Mouse (Mus musculus): ENCODE data around the gene Apobec2. TPM values are rescaled to one million over a fixed set of nuclear protein-coding genes. Genes with fewer than 3 reads are reported as not detected.

Apobec2 gene
- total RNA-seq, 2 experiments from 2014 or later, result 0.20 TPM; not detected in 1

DNA sequence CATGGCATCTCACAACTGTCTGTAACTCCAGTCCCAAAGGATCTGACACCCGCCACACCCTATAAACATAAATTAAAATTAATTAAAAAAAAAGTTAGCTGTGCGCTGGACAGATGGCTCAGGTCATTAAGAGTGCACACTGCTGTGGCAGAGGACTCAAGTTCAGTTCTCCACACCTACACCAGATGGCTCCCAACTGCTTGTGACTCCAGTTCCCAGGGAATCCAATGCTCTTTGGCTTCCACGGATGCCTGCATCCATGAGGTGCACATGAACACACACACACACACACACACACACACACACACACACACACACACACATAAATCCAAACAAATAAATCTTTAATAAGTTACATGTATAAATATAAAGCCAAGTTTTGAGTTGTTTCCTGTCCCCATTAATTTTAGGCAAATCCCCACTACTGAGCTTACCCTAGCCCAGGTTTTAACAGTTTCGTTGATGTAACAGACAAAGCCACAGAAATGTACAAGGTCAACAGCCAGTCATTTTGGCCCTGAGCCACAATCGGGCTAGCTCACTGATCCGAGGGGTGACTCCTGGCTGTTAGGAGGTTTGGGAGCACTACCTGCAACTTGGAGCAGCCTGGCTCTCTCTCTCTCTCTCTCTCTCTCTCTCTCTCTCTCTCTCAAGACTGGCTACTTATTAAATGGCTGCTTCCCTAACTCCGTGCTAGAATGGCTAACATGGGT is 10.2 kb upstream of the Apobec2 start:
- DNase-seq (ENCODE audit: extremely low spot score in 1 of 2, low spot score in 1 of 2), result no peak

DNA sequence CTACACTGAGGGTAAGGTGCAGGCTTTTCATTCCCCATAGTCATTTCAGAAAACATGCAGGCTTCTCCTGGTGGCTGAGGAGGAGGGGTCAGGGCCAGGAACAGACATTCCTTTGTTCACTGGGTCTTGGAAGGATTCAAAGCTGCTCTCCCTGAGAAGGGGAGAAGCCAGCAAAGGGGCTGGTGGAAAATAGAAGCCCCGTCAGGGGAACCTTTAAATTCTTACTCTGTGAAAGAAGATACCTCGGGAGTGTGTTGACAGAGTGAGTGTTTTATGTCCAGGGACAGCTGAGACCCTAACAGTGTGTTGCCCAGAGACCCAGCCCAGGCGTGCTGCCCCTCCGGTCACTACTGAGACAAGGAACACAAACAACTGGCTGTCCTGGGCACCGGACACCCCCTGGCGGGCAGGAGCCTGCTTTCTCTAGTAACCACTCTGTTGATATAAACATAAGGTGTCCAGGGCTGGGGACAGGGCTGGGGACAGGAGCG is 4.7 kb upstream of the Apobec2 start:
- no peak for DNase-seq (ENCODE audit: extremely low spot score in 1 of 2, low spot score in 1 of 2)

DNA sequence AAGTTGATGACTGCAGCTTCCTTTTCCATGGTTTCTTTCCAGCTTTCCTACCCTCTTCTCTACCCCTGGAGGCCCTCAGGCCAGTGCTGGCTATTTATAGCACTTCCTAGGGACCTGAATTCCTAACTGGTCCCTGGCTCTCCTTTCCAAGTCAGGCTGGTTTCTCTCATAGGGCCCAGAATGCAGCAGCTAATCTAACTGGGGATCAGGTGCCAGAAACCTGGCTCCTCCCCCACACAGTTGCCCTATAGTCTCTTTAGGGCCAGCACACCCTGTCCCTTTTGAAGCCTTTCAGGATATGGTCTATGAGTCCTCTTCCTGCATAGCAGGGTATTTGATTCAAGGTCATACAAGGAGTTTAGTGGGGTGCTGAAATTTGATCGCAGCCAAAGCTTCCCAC is 3.8 kb upstream of the Apobec2 start:
- no peak for DNase-seq (ENCODE audit: extremely low spot score in 1 of 2, low spot score in 1 of 2)

DNA sequence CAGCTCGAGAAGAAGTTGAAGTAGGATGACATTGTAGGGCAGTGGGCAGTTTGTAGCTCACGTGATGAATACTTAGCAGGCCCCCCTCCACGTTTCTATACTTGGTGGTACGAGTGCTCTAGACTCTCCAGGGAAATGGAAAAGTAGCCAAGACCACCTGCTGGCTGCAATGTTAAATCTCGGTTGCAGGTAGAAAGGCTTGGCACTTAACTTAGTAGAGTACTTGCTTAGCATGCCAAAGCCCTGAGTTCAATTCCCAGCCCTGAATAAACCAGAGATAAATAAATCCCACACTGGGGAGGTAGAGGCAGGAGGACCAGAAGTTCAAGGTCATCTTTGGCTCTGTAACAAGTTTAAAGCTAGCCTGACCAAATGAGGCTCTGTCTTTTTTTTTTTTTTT is 1.7 kb upstream of the Apobec2 start:
- DNase-seq (ENCODE audit: extremely low spot score in 1 of 2, low spot score in 1 of 2), result no peak

DNA sequence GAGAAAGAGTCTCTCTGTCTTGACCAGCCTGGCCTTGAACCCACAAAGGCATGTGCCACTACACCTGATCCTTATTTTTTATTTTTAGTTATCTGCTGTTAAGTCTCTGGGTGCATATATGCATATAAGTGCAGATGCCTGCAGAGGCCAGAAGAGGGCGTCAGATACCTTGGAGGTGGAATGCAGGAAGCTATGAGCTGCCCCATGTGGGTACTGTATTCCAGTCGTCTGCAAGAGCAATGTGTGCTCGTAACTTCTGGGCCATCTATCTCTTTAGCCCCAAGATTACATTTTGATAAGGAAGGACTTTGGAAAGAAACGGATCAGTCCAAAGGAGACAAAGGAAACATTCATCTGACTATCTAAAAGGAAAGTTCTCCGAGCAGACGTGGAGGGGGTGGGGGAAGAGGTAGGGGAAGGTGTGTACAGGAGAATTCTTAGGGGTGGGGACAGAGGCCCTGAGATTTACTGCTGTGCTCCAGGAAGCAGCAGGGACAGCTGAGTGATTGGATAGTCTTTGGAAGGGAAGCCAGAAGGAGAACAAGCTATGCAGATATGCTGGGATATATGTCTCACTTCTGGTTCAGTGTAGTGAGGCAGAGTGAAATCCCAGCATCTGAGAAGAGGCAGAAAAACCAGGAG is 1.1 kb upstream of the Apobec2 start:
- DNase-seq (ENCODE audit: extremely low spot score in 1 of 2, low spot score in 1 of 2), result no peak

DNA sequence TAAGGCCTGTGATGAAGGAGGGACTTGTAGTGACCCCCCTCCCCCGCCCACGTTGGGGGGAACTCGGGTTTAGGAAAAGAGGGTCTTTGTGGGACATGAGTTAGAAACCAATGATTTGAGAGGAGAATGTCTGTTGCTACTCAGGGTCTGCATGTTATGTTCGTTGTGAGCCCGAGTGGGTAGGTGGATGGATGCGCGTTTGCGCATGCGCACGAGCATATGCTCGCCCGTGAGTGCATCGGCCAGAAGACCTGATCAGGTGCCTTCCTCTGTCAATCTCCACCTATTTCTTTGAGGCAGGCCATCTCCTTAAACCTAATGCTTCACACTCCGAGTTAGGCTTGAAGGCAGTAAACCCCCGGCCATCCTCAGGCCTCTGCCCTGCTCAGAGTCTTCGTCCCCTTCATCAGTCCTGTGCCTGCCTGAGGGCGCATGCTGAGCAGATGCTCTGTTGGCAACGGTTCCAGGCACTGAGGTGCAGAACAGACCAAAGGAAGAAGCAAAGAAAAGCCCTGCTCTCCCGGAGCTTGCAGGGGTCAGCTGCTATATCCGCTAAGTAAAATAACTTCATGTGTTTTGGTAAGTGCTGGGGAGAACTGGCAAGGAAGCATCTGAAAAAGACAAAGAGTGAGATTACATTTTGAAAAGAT is 401 bp upstream of the Apobec2 start:
- no peak for DNase-seq (ENCODE audit: extremely low spot score in 1 of 2, low spot score in 1 of 2)

DNA sequence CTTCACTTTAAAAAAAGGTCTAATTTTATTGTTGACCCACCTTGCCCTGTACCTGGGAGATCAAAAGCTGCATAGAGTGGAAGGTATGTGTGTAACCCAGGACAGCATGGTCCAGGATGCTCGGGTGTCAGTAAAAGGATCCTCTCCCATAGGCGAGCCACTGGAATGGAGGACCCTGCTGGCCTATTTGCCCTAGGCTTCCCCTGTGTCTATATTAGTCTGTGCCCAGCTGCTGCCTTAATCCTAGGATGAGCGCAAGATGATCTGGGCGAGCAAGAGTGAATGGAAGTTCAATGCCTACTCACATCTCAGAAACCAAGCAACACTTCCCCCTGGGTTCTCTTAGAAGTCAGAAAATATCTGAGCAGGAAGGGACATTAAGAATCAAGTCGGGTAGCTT is 1.7 kb downstream of the Apobec2 start:
- no peak for DNase-seq (ENCODE audit: extremely low spot score in 1 of 2, low spot score in 1 of 2)

DNA sequence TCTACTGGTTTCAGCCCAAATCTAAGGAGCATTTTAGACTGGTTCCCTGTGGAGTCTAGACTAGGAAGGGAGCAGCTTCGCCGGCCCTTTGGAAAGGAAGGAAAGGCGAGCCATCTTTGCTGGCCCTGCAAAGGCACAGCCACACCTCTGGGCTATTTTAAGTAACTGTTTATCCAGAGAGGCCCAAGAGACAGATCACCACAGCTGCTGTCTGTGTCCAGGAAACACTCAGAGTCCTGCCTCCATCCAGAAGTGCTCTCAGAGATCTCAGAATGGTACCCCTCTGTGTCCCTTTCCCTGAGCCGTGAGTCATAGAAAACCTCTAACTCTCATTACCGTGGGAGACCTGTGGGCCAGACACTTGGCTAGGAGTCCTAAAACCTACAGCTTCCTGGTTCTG is 2.3 kb downstream of the Apobec2 start:
- DNase-seq (ENCODE audit: extremely low spot score in 1 of 2, low spot score in 1 of 2), result no peak

DNA sequence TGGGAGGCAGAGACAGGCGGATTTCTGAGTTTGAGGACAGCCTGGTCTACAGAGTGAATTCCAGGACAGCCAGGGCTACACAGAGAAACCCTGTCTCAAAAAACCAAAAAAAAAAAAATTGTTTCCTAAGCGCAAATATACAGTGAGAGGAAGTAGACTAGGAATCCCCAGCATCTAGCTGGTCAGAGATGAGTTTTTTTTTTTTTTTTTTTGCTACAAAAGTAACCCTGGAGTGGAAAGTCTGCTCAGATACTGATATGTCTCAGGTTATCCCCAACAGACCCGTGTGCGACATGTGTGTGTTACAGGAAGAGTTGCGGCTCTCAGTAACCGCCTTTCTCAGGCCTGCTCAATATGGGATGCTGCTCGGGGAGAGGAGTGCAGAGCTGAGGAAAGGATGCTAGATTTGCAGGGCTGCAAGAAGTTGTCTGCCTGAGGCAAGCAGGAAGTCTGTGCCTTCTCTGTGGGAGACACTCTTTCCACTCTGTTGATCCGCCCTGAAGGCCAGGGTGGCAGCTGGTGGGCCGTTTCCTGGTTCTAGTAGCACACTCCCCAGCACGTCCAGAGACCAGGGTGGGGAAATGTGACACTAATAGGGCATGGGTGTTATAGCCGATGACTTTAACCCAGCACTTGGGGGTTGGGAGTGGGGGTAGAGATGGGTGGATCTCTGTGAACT is 4.7 kb downstream of the Apobec2 start:
- no peak for DNase-seq (ENCODE audit: extremely low spot score in 1 of 2, low spot score in 1 of 2)

DNA sequence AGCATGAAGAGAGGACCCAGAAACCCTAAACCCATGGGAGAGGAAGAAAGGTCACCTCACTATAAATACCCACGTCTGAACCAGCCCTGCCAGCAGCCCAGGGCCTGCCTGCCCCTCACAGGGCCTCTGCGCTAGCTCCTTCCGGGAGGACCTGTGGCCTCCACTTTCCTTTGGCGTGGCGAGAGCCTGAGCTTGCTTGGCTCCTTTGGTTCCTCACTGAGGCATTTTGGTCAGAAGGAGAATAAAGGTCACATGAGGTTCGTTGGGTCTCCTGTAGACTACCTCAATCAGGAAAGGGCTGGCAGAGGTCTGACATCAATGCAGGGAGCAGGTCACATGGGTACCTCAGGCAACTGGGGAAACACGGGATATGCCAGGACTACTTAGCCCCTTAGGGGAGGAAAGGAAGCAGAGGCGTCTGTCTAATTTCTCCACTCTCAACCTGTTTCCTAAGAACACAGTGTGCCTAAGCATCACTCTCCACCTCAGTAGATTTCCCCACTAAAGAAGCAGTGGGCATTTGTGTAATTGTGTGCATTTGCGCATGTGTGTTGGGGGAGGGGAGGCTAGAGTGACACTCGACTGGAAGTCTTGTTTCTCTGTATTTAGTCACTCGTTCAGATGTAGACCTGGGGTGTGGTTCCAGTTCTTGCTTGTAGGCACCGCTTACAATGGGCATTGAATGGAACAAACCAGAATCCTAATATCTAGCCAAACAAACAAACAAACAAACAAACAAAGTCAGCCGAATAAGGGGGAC is 5.6 kb downstream of the Apobec2 start:
- no peak for DNase-seq (ENCODE audit: extremely low spot score in 1 of 2, low spot score in 1 of 2)

DNA sequence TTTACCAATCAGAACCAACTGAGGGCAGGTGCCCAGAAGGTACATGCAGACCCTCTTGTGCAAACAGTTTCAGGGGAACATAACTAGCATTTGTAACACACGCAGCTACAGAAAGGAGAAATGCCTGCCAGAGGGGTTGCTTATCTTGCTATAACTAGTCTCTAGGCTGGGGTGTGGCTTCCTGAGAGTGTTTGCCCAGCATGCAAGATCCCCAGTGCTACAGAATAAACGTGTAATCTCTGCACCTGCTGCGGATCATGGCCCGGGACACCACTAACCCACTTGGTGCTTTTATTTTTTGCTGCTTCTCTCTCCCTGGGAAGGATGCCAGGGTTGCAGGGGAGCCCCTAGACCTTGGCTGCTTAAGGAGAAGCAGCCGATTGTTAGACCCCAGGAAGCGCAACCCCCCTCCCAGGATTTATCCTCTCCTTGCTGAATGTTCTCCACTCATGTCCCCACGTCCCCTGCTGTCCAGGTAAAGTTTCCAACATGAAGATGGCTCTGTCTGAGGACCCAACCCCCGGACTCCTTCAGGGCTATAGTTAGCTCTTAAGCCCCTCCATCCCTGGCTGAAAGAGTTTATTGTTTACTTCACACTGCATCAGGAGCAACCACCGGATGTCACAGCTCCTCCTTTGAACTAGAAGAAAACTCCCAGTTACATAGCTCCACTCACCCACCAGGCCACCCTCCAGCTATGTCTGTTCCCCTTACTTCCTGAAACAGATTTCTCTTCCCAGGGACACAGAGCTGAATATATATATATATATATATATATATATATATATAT is 6.7 kb downstream of the Apobec2 start:
- DNase-seq (ENCODE audit: extremely low spot score in 1 of 2, low spot score in 1 of 2), result no peak

DNA sequence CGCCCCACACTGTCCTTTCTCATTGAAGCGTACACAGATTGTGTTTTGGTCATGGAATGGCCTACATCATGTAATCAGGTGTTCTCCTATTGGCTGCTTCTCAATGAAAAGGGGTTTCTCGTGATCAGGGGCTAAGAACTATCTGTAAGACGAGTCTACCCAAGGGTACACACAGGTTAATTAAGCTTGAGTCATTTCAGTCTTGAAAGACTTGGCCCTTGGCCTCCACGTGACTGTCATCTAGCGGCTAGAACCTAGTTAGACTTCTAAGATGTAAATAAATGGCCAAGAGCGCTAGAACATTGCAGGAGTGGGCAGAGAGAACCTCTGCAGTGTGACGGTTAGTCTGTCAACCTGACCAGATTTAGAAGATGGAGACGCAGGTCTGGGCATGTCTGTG is 8.5 kb downstream of the Apobec2 start:
- DNase-seq (ENCODE audit: extremely low spot score in 1 of 2, low spot score in 1 of 2), result no peak

DNA sequence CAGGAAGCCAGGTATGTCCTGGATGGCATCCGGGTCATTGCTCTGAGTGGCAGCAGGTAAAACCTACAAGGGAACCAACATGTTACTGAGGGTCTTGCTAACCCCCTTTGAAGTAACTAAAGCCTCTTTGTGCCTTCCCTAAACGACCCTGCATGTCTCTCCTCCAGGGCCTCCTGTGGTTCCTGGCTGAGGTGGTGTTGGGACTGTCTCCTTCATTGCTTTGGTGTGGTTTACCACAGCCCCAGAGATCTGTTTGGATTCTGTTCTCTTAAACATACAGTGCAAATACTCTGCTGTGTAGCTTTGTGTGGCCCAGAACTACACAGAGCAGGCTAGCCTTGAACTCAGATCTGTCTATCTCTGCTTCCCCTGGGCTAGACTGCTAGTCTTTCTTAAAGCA is 13.2 kb downstream of the Apobec2 start:
- no peak for DNase-seq (ENCODE audit: extremely low spot score in 1 of 2, low spot score in 1 of 2)

DNA sequence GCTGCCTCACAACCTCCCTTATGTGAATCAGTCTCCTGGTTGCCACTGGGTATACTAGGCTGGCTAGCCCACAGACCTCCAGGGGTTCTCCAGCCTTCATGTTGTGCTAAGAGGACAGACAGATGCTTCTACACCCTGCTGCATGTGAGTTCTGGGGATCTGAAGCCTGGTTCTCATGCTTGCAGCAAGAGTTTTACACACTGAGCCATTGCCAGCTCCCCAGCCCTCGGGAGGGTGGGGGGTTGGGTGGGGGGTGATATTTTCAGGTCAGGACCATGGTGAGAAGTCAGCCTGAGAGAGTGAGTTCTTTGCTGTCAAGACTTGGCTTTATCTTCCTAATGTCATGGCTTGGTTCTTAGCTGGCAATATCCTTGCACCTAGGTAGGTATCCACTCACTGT is 13.9 kb downstream of the Apobec2 start:
- no peak for DNase-seq (ENCODE audit: extremely low spot score in 1 of 2, low spot score in 1 of 2)

DNA sequence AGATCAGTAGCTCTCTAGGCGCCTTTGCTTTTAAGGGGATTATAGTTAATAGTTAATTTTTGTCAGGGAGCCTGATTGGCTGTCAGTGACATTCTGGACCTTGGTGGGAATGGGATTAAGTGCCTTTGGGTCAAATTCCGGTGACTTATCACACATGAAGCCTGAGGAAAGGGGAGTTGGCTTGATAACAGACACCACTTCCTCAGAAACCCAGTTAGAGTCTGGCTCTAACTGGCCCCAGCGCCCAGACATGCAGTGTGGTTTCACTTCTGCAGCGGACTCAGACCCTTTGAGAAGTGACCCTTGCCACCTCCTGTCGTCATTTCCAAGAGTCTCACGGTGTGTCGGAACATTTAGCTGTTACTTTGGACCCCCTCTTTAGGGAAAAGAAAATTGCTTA is 14.6 kb downstream of the Apobec2 start:
- no peak for DNase-seq (ENCODE audit: extremely low spot score in 1 of 2, low spot score in 1 of 2)

DNA sequence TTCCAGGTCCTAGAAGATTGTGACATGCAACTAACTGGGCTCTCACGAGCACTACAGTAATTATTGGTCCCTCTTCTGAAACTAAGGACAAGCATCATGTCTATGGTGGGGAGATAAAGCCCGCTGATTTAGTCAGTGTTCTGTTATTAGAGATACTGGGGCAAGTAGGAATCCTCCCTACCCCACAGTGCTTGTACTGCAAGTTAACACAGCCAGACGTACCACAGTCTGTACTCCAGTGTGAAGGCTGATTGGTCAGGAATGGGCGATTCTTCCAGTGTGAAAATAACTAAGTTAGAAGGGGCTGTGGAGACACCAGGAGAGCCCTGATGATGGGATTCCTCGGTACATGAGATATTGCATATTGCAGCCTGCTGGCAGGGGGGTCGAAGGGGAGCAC is 15.2 kb downstream of the Apobec2 start:
- DNase-seq (ENCODE audit: extremely low spot score in 1 of 2, low spot score in 1 of 2), result no peak

DNA sequence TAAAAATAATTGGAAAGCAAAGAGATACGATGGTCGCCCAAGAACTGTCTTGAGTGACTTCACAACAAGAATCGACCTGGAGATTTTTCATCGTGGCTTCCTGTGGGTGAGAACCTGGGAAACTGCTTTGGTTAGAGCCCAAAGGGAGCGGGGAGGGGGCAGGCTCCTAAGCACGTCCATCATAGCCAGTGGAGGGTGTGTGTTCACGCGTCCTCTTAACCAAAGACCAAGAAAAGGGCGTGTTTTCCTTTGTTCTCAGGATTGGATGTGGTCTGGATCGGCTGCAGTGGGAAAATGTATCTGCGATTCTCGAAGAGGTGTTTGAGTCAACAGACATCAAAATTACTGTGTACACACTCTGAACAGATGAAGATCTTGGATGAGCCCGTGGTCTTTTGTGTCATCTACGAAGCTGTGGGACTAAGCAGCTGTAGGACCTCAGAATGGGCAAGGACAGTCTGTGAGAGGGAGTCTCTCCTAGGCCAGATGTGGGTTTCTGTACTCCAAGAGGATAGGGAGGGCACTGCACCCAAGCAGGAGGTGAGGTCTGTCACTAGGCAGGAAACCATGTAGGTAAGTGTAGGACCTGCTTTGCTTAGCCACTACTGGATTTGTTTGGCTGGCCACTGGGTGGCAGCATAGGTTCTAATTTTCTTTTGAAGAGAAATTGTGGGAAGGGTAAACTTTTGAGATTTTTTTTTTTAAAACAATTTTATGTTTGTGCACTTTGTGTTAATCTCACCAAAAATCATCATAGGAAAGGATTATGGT is 16.1 kb downstream of the Apobec2 start:
- DNase-seq (ENCODE audit: extremely low spot score in 1 of 2, low spot score in 1 of 2), result peak; percentile 46 to 79

DNA sequence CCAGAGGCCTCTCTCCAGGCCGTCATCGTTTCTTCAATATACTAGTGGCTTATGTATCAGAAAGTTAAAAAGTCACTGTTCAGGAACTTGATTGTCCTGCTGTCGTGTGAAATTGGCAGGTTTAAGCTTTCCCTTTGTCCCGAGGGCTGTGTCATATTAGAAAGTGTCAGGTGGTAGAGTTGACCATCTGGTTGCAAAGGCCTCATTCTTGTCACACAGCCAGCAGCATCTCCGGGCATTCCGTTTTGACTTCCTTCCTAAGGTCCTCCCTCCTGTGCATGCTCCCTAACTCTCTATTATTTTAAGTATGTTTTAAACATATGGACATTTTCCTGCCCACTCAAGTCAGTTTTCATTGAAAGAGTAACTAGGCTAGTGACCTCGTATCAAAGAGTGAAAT is 16.7 kb downstream of the Apobec2 start:
- DNase-seq (ENCODE audit: extremely low spot score in 1 of 2, low spot score in 1 of 2), result no peak

DNA sequence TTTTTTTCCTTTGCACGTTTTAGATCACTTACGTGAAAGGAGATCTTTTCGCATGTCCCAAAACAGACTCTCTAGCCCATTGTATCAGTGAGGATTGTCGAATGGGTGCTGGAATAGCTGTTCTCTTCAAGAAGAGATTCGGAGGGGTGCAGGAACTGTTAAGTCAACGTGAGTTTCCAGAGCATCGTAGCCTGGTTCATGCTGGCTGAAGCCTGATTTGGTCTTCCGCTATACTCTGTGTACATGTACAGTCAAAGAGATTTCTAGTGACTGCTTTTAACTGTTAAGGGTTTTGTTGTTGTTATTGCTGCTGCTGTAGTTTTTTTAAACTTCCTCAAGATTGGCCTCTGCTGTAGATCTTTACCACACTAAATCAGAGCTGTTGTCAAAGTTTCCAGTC is 21.5 kb downstream of the Apobec2 start:
- DNase-seq (ENCODE audit: extremely low spot score in 1 of 2, low spot score in 1 of 2), result no peak
